Mouse (Mus musculus): ENCODE results near the gene Ccdc136.

Ccdc136 gene

DNA sequence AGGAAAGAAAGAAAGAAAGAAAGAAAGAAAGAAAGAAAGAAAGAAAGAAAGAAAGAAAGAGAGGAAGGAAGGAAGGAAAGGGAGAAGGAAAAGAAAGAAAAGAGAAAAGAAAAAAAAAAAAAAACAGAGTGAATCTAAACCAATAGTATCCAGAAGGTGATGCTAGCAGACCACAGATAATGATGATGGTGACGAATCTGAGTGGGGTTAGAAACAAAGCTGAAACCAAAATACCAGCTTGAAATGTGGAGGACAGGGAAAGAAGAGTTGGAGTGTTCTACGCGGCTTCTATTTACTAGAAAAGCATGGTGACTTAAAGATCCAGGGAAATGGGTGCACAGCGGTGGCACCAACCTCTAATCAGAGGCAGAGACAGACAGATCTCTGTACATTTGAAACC lies 4.3 kb upstream of the Ccdc136 start:
- in situ Hi-C loops (cut with MboI, MseI) = no loop called here

DNA sequence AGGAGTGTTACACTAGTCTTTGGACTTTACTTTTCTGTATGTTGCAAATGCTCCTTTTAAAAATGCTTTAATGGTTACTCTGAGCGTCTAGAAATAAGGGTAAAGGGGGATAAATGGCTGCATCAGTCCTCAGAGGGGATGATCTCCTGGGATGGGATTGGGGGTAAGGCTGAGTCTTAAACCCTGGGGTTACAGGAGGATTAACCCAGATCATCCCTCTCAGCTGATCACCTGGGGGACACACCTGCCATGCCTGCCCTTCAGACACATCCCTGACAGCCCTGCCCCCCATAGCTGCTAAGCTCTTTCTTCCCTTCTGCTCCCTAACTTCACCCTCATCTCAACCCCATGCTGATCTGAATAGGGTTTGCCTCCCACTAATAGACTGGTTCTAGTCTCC lies 1.8 kb upstream of the Ccdc136 start:
- in situ Hi-C loops (cut with MboI, MseI) = no loop called here

DNA sequence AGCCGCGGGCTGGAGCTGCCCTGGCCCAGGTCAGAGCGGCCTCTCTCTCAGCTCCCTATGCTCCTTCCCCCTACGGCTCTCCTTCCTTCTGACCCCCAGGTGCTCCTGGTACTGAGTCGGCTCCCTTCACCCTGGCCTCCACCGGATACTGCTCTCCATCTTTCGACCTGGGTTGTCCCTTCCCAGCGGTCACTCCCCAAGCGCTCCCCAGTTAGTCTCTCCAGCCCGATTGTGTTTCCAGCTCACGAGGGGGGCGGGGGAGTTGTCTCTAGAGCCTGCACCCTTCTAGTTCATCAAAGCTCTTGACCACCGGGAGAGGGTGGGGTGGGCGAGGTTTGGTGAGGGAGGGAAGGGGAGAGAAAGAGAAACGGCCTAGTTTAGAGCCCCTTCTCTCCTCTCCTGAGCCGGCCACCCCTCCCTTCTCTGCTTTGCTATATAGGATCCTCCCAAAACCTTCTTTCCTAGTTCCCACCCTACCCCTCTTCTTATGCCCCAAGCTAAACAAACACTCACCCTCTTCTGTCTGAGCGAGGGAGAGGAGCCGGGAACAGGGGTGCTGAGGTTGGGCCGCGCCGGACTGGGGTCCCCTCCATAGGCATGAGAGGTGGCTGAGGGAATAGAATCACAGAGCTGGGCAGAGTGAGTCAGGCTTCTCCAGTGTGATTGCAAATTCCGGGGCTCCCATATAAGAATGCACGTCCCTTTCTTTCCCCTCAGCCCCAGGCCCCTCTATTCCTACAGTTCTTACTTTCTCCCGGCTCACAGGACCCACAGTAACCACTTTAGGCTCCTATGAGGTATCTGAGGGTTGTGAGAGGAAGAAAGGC lies 818 bp downstream of the Ccdc136 start:
- in situ Hi-C loops (cut with MboI, MseI) = no loop called here

DNA sequence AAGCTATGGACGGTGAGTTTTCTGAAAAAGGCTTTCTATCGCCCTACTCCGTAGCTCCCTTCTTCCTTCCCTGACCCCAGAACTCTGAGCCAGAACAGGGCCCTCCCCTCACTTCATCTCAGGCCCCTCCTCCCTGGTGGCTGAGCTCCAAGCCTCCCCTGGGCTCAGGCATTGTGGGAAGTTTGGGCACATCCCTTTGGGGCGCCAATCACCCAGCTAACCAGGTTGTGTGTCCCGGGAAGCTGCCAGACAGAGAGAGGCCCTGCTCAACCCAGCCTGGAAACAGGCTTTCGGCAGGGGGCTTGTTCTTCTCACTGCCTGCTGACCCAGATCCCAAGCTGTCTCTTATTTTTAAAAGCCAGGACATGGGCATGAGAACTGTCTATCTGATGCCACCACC lies 1.5 kb downstream of the Ccdc136 start:
- in situ Hi-C loops (cut with MboI, MseI) = no loop called here

DNA sequence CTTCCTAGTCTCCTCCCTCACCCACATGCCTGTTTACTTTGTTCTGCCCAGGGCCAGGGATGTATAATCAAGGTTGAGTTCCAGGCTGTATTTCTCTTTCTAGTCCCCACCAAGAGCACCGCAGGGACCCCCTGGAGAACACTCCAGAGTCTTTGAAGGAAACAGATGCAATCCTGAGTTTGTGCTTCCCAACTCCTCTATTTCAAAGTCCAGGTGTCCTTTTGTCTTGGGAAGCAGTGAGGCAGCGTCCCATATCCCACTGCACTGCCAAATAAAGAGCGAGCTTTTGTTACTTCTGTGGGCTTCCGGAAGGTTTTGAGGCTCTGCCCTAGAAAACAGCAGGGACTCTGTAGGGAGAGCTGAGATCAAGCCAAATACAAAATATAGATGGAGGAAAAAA lies 3.7 kb downstream of the Ccdc136 start:
- in situ Hi-C loops (cut with MboI, MseI) = no loop called here

DNA sequence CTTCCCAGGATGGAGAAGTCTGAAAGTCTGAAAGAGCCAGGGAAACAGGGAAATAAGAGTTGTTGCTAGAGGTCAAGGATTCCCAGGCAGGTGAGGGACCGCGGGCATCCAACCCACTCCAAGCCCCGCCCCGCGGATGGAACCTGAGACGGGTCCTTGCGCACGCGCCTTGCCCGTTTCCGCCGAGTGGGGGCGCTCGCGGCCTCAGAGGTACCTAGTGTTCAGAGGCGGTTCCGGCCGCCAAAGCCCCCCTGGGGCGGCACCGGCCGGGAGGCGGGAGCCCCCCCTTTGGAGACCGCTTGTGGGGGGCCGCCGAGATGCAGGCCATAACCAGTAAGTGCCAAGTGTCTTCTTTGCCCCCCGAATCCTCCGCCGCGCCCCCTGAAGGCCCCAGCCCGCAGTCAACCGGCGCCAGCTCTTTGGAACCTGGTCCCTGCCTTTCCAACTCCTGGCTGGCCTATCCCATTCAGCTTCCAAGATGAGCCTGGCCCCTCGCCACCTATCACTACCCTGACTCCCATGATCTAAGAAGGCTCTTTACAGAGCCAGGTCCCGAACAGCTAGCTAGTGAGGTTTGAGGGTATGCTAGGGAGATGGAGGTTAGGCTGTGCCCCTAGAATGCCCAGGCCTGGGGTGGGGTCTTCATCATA lies 6.7 kb downstream of the Ccdc136 start:
- in situ Hi-C loops (cut with MboI, MseI) = no loop called here

DNA sequence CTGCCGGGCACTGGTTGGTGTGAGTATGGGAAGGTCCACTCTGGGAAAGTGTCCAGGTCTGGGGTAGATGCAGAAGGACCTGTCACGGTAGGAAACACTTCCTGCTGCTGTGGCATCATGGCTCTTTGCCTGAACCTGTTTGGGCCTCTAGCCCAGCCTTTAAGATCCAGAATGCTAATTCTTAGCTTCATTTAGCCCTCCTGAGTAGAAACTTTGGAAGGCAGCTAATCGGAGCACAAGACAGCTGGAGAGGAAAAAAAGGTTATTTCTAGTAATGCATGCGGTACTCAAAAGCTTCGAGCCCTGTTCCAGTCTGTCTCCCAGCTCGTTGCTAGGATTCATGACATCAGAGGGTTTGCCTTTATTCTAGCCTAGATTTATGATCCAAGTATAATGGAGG lies 10.3 kb downstream of the Ccdc136 start:
- in situ Hi-C loops (cut with MboI, MseI) = no loop called here

DNA sequence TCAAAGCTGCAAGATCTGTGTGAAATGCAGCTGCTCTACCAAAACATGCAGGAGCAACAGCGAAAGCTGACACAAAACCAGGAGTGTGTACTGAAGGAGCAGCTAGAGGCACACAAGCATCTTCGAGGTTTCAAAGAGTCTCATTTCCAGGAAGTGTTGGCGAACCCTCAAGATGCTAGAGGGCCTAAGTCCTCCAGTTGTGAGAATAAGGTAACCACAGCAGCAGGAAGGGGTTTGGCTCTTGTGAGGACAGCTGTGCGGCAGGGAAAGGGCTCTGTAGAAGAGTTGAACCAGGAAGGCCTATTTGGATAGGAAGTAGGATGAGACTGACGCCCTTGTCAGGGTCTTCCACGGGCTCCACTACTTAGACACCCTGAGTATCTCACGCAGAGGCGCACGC lies 19.3 kb downstream of the Ccdc136 start:
- in situ Hi-C loops (cut with MboI, MseI) = no loop called here

DNA sequence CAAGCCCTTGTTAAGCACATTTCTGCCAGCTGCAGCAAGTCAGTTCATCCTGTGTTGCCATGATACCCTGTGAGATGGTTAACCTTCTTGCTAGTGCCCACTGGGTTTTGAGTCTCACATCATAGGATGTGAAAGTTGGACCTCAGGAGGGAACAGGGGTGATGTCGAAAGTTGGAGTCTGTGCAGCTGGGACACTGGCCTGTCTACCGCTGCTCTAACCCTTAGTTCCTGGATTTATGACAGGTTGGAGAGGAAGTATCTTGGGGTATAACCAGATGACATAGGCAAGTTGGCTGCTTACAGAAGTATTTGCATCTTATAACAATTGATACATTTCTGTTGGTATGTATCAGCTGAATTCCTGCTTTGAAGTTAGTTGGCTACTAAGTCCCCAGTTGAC lies 24.5 kb downstream of the Ccdc136 start:
- in situ Hi-C loops (cut with MboI, MseI) = no loop called here

DNA sequence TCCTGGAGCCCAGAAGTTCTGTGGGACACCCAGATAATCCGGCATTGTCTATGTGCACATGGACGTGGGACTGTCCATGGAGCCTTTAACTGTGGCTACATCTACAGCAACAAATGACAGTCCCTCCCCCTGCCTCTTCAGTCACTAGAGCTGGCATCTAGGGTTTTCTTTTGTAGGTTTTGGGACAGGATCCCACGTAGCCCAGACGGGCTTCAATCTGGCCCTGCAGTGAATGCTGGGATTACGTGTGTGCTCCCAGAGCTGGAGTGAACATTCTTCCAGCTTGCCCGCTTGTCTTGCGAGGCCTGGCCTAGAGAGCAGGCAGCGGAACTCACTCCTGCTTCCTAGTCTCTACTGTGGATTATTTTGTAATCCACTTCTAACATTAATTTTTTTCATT lies 29.0 kb downstream of the Ccdc136 start:
- in situ Hi-C loops (cut with MboI, MseI) = no loop called here

DNA sequence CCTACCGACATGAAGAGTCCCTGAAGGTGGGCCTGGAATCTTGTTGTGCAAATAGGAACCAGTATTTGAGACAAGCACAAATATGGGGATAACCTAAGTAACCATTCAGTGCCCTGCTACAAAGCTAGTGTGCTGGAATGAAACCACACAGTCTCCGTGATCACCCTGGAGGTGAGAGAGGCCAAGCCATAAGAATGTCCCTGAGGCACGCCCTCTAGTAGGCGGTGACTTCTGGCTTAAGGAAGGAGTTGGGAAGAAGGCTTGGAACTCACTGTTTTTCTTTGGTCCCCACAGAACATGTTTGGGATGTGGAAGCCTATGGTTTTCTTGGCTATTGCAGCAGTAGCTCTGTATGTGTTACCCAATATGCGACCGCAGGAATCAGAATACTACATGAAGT lies 30.2 kb downstream of the Ccdc136 start:
- in situ Hi-C loops (cut with MboI, MseI) = no loop called here

DNA sequence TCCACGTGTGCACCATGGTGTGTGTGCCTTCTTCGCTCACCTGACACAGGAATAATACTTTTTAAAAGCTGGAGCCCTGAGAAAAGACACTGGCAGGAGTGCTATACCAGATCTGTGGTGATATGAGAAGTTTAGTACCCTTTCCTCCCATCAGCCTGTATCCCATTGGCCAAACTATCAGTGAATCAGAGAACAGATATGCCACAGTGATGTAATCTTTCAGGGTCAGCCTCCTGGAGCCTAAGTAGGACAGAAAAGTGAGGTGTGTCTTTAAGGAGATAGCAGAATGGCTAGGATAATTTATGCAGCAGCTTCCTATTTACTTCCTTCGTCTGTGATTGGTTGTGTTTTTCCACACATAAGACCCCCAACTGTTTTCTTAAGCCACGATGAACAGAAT lies 32.1 kb downstream of the Ccdc136 start:
- in situ Hi-C loops (cut with MboI, MseI) = no loop called here

DNA sequence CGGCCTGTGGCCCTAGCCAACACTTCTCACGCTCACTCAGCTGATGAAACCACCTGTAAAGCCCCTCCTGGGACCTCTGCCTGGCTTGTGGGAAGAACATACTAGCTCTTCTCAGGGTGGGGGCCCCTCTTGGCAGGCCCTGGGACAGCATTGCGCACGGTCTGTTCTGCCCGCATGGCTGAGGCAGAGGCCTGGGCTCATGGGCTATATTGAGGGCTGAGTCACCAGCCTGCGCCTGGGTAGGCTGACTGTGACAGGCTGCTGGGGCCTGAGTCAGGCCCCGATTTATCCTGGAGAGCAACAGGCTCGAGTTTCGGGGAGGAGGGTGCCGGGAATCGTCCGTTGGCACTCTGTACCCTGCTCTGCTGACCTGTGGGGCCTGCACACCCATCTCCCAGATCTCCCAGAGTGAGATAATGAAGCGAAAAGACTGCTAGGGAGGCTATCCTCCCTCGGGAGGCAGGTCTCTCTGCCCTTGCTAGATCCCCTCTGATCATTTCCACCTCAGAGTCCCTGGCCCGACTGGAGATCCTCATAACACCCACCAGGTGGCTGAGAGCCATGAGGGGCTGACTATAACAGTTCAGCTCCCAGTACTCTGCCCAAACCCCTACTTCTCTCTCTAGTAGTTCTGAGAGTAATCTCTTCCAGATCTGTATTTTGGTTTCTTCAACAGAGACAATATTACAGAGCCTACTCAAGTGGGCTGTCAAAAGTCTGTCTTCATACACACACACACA lies 34.7 kb downstream of the Ccdc136 start:
- in situ Hi-C loops (cut with MboI, MseI) = no loop called here

DNA sequence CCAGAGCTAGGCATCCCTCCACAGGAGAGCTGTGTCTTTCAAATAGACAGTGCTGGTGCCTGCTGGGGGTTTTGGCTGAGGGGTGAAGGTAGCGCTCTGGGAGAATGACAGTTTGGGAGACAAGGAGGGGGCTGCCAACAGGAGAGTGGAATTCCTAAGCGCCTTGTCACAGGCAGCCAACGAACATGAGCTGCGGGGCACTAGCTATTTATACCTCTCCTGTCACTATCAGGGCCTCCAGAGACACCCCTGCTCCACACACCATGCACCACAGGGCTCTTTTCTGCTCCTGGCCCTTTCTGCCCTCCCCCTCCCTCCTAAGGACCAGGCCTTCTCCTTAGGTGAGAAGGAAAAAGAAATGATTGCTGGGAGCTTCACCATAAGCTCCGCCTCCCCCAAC lies 35.4 kb downstream of the Ccdc136 start:
- in situ Hi-C loops (cut with MboI, MseI) = no loop called here

DNA sequence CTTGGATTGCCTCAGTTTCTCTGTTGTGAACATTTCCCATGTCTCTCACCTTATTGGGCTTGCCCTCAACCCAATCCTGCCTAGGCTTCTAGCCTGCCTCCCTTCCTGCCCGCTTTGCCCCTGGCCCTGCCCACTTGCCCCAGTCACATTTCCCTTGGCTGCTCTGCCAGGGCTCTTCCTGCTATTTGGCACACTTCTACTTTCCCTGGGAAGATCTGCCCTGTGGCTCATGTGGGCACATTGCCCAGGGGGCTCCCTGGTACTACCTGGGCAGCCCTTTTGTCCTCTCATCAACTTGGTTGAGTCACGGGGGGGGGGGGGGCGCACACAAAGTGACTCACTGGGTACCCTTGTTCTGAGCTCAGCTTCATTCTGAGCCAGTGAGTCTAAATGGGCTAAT lies 36.0 kb downstream of the Ccdc136 start:
- in situ Hi-C loops (cut with MboI, MseI) = no loop called here

DNA sequence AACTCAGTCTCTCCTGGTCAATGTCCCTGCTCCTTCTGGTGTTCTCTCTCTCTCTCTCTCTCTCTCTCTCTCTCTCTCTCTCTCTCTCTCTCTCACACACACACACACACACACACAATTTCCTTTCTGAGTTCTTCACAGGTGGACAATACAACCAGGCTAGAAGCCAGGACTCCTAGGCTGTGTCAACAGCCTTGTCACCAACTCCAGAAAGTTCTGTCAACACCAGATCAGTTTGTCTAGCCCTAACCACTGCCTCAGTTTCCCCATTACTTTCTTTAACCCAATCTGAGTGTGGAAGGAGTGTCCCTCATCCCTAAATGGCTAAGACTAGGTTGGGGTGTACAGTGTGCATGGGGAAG lies 36.5 kb downstream of the Ccdc136 start:
- in situ Hi-C loops (cut with MboI, MseI) = no loop called here

DNA sequence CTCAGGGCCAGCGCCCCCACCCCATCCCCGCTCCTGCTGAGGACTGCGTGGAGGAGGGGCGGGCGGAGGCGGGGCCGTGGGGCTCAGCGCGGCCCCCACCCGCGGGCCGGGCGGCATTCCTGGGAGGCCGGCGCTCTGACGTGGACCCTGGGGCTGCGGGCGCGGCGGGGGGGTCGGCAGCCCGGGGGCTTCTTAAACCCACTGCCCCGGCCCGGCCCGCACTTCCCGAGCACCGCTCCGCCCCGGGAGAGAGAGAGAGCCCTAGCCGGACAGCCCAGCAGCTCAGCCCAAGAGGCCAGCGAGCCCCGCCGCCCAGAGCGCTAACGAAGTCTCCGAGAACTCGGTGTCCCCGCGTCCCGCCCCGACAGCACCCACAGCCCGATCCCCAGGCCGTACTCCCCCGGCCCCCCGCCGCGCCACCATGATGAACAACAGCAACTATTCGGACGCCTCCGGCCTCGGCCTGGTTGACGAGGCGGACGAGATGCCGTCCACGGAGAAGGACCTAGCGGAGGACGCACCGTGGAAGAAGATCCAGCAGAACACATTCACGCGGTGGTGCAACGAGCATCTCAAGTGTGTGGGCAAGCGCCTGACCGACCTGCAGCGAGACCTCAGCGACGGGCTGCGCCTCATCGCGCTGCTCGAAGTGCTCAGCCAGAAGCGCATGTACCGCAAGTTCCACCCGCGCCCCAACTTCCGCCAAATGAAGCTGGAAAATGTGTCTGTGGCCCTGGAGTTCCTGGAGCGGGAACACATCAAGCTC lies 37.1 kb downstream of the Ccdc136 start, which contains the start of gene Flnc:
TSS of gene Flnc (plus strand) at position 219 of the 766 bp plus-strand sequence.
- in situ Hi-C loops (cut with MboI, MseI) = no loop called here

DNA sequence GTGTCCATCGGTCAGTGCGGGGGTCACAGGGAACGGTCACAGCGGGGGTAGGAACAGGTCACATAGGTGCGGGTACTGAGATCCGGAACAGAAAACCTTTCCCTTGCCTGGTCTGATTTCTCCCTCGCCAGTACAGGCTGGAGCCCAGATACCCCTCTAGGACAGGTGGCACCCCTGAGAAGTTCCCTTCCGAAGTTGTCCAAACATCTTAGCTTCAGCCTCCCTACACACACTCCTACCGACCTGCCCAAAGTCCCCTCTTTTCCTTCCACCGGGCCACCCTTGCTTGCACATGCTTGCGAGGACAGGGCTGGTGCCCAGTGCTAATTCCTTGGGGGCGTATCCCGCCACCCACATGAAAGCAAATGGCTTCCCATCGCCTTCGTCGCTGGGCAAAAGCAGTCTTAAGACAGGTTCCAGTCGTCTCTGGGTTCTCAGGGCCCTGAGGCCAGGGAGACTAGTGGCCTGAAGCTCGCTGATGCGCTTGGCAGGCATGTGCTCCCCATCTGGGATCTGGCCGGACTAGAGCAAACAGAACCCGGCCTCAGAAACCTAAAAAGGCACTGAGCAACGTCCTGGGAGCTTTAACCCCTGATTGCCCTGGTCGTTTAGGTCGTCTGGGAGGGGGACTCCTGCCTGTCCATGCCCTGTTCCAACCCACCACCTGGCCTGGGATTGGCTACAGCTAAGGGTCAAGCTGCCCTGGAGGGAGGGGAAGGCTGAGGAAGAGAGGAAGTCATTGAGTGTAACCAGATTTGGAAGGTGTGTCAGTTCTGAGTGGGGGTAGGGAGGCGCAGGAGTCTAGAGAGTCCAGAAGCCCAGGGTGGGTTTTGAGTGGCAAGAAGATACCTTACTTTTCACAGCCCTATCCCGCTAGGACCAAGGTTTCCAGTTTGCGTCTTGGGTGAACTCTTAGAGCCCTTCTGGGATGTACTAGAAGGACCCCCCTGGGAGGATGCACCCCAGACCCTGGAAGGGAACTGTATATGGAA lies 38.0 kb downstream of the Ccdc136 start:
- in situ Hi-C loops (cut with MboI, MseI) = no loop called here

DNA sequence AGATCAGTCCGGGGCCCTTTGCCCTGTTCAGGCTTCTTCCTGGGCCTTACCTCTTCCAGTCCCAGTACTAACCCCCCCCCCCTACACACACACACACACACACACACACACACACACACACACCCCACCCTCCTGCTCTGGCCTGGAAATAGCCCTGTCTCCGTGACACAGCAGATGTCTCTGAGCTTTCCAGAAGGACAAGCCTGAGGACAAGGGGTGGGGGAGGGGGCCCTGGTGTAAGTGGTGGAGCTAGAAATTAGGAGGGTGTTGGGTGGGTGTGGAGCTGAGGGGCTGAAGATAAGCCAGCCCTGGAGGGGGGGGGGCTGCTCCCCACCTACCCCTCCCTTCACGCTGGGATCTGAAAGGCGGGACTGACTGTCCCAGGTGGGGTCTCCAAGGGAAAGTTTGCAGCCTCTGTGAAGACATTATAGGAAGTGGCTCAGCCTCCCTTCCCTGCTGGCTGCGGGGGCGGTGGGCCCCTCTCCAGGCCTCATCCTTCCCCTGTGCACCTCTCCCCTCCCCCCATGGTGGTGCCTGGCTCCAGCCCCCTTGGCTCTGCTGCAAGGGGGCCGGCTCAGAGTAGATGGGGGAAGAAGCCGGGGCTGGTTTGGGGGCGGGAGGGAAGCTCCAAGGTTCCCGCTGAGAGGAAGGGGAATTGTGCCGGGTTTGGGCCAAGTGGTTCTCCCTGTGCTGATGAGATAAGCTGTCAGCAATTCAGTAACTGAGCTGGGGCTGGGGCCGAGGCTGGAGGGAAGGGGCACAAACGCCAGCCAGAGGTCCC lies 39.0 kb downstream of the Ccdc136 start:
- in situ Hi-C loops (cut with MboI, MseI) = no loop called here

DNA sequence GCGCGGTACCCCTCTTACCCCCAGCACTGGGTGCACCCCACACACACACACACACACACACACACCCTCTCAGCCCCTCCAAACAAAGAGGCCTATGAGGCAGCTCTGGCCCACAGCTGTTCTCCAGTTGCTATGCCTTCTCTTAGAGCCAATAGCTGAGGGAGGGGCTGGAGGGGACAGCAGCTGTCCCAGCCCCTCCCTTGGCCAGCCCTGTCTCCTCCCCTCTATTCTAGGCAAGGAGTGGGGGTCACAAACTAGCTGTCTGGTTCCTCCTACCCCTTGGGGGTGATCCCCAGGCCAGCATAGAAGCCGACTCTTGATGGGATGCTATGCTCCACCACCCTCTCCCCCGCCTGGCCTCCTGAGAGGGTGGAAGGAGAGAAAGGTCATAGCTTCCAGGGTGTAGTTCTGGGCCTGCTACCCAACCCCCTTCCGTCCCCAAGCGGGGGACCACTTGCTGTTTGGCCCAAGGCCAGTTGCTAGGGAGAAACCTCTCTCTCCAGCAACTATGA lies 39.9 kb downstream of the Ccdc136 start:
- in situ Hi-C loops (cut with MboI, MseI) = no loop called here
